Mouse (Mus musculus): Measurements from ENCODE around the gene Atg10. TPM values are rescaled to one million over a fixed set of nuclear protein-coding genes. Genes with fewer than 3 reads are reported as not detected.

The Atg10 gene
- polyA plus RNA-seq, 1 experiment from 2014 or later, result 4.1 TPM

DNA sequence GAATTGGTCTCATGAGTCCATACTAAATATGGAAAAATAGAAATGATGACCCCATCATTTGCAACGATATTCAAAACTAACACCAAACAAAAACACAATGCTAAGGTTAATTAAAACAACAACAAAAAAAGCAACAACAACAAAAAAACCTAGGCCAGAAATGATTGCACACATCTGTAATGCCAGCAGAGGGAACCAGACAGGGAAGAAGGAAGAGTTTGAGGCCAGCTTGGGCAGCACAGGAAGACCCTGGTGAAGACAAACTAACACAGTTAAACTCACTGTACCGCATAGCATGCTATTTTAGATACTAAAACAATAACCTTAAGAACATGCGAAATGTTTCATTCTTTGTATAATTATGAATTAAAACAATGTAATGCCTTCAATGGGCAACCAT, 121.5 kb downstream of the Atg10 start:
- Histone ChIP-seq H3K4me1 (replicated peaks) (no peaks in the 10 kb centered on the region), H3K4me2 (no peak overlapping the region), H3K27ac (no peak overlapping the region), H3K9ac (no peak overlapping the region), H3K4me3 (replicated peaks) (no peak overlapping the region), H3K36me3 (no peaks in the 10 kb centered on the region), H3K9me3 (replicated peaks) (no peaks in the 10 kb centered on the region), H3K27me3 (no peaks in the 10 kb centered on the region)
- DNase-seq (no peak), ATAC-seq (ENCODE audit: low read depth) (no peak)
- 56% methylated on average over 3 of the region's 3 CpGs for WGBS (ENCODE audit: insufficient replicate concordance)

- ATAC-seq (ENCODE audit: low read depth) (no peak), DNase-seq (no peak)
- Histone ChIP-seq H3K27ac (no peak overlapping the region), H3K9me3 (replicated peaks) (no peaks in the 10 kb centered on the region), H3K4me1 (replicated peaks) (no peaks in the 10 kb centered on the region), H3K36me3 (no peaks in the 10 kb centered on the region), H3K9ac (no peak overlapping the region), H3K4me2 (no peak overlapping the region), H3K4me3 (replicated peaks) (no peak overlapping the region), H3K27me3 (no peaks in the 10 kb centered on the region)
- 66% methylated on average over 5 of the region's 5 CpGs for WGBS (ENCODE audit: insufficient replicate concordance)
Measured at GRCm38 (mm10) chr13:91100417-91100816, 123.4 kb downstream of the Atg10 start.

DNA sequence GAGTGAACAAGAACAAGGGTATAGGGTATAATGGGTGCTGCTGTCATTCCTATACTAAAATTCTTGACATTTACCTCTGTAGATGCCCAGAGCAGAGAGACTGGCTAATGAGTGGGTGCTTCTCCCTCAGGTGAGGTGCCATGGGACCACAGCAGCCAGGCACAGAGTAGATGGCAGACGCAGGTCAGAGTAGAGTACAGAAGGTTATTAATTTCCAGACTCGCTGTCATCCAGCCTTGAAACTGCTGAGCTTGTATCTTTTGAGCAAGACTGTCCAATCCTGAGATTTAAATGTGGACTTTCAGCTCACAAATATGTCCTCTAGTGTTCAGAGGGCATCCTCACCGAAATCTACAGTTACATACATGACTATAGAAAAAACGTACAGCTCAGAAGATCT, 128.9 kb downstream of the Atg10 start:
- ATAC-seq (ENCODE audit: low read depth) (no peak), DNase-seq (no peak)
- WGBS (ENCODE audit: insufficient replicate concordance), result 77% methylated on average over 4 of the region's 4 CpGs
- Histone ChIP-seq H3K4me3 (replicated peaks) (no peak overlapping the region), H3K36me3 (no peaks in the 10 kb centered on the region), H3K9me3 (replicated peaks) (no peaks in the 10 kb centered on the region), H3K4me2 (no peak overlapping the region), H3K27me3 (no peaks in the 10 kb centered on the region), H3K27ac (no peak overlapping the region), H3K4me1 (replicated peaks) (peaks cover 5% of the 10 kb centered on the region; the same call in 1 of the 2 replicates), H3K9ac (no peak overlapping the region)

GRCm38 (mm10) chr13:91094196-91094595, 129.6 kb downstream of the Atg10 start:
- 38% methylated on average over 7 of the region's 7 CpGs for WGBS (ENCODE audit: insufficient replicate concordance)
- Histone ChIP-seq H3K4me2 (no peak overlapping the region), H3K9ac (no peak overlapping the region), H3K27me3 (no peaks in the 10 kb centered on the region), H3K4me1 (replicated peaks) (peaks cover 5% of the 10 kb centered on the region; the same call in 1 of the 2 replicates), H3K9me3 (replicated peaks) (no peaks in the 10 kb centered on the region), H3K4me3 (replicated peaks) (no peak overlapping the region), H3K36me3 (no peaks in the 10 kb centered on the region), H3K27ac (no peak overlapping the region)
- DNase-seq (no peak), ATAC-seq (ENCODE audit: low read depth) (no peak; the same call in 1 of the 2 replicates)

DNA sequence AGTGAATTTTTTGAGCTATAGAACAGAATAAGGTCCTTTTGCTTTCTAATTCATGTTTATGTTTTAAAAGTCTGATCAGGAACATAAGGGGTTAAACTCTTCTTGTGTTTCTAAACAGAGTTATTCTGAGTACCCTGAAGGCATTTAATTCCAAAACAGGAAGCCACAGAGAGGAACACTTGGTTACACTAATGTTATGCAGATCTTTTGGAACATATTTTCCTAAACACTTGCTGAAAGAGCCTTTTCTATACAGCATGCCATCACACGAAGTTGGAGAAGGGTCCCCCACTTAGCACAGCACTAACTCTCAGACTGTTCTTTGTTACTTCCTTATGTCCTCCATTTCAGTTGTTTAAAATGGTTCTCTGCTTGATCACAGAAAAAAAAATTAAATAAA, 130.2 kb downstream of the Atg10 start:
- Histone ChIP-seq H3K9me3 (replicated peaks) (no peaks in the 10 kb centered on the region), H3K36me3 (no peaks in the 10 kb centered on the region), H3K27me3 (no peaks in the 10 kb centered on the region), H3K4me1 (replicated peaks) (peaks cover 5% of the 10 kb centered on the region; the same call in 1 of the 2 replicates), H3K4me3 (replicated peaks) (no peak overlapping the region), H3K27ac (no peak overlapping the region), H3K9ac (no peak overlapping the region), H3K4me2 (no peak overlapping the region)
- WGBS (ENCODE audit: insufficient replicate concordance), result 18% methylated on average over 1 of the region's 1 CpGs
- DNase-seq (no peak), ATAC-seq (ENCODE audit: low read depth) (no peak)

DNA sequence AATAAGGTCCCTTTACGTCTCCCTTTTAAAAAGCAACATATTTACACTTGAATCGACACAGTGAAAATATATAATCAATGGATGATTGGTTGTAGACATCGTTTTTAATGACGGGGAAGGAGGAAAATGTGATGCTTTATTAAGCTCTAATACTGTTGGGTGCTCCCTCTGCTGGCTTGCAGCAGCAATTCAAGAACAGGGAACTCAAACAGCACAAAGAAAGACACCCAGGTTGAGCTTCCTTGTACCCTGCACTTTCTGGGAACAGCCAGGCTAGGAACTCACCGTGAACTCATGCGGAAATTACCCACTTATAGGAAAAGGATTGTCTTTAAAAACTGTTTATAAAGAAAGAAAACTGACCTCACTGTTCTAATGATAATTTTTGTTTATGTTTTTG, 130.6 kb downstream of the Atg10 start:
- Histone ChIP-seq H3K27ac (no peak overlapping the region), H3K9me3 (replicated peaks) (no peaks in the 10 kb centered on the region), H3K9ac (no peak overlapping the region), H3K4me1 (replicated peaks) (peaks cover 5% of the 10 kb centered on the region; the same call in 1 of the 2 replicates), H3K4me3 (replicated peaks) (no peak overlapping the region), H3K27me3 (no peaks in the 10 kb centered on the region), H3K4me2 (no peak overlapping the region), H3K36me3 (no peaks in the 10 kb centered on the region)
- DNase-seq (no peak), ATAC-seq (ENCODE audit: low read depth) (no peak)
- WGBS (ENCODE audit: insufficient replicate concordance), result 16% methylated on average over 6 of the region's 6 CpGs

- no peak for DNase-seq
- no peak overlapping the region for H3K9ac ChIP-seq
- H3K27me3 ChIP-seq, result no peaks in the 10 kb centered on the region
- no peak for ATAC-seq (ENCODE audit: low read depth)
- no peak overlapping the region for H3K4me3 ChIP-seq (replicated peaks)
- no peak overlapping the region for H3K4me2 ChIP-seq
- 24% methylated on average over 2 of the region's 2 CpGs for WGBS (ENCODE audit: insufficient replicate concordance)
- no peaks in the 10 kb centered on the region for H3K9me3 ChIP-seq (replicated peaks)
- H3K36me3 ChIP-seq, result no peaks in the 10 kb centered on the region
- no peak overlapping the region for H3K27ac ChIP-seq
- peaks cover 5% of the 10 kb centered on the region; the same call in 1 of the 2 replicates for H3K4me1 ChIP-seq (replicated peaks)
Measured at GRCm38 (mm10) chr13:91091731-91092190, 132.0 kb downstream of the Atg10 start.

DNA sequence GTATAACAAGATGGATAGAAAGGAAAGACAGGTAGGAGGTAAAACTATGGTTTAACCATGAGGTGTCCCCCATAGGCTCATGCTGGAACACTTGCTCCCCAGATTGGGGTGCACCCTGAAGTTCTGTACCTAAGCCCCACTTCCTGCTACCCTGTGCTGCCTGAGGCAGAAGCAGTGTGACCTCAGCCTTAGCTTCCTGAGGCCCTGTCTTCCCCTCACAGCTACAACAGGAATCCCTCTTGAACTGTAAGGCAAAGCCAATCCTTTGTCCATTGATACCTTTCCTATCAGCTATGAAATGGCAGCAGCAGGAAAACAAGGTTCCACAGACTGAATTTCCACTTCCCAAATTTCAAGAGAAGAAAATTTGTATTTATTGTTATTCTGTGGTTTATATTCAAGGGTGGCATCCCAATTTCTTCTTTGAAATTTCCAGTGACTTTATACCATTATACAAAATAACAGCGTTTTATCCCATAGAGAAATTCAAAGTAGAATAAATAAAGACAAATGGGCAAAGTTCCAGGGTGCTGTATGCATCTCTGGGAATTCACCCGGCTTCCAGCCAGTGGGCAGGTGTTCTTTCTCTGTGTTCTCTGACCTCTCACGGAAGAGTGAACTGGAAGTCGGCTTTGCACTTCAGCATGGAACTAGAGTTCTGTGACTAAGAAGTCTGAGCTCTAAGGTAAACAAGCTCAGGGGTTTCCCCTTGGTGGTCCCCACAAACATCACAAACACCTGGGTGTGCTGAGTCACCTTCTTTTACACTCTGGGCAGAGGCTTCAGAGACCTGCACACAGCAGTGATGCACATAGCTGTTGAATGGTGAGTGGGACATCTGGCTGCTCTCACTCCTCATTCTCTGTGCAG, 132.7 kb downstream of the Atg10 start:
- WGBS (ENCODE audit: insufficient replicate concordance), result 50% methylated on average over 4 of the region's 4 CpGs
- no peak overlapping the region for H3K4me3 ChIP-seq (replicated peaks)
- no peak for ATAC-seq (ENCODE audit: low read depth)
- H3K27me3 ChIP-seq, result no peaks in the 10 kb centered on the region
- no peak overlapping the region for H3K27ac ChIP-seq
- DNase-seq, result no peak
- no peaks in the 10 kb centered on the region for H3K9me3 ChIP-seq (replicated peaks)
- no peaks in the 10 kb centered on the region for H3K36me3 ChIP-seq
- peaks cover 5% of the 10 kb centered on the region; the same call in 1 of the 2 replicates for H3K4me1 ChIP-seq (replicated peaks)
- no peak overlapping the region for H3K4me2 ChIP-seq
- no peak overlapping the region for H3K9ac ChIP-seq

DNA sequence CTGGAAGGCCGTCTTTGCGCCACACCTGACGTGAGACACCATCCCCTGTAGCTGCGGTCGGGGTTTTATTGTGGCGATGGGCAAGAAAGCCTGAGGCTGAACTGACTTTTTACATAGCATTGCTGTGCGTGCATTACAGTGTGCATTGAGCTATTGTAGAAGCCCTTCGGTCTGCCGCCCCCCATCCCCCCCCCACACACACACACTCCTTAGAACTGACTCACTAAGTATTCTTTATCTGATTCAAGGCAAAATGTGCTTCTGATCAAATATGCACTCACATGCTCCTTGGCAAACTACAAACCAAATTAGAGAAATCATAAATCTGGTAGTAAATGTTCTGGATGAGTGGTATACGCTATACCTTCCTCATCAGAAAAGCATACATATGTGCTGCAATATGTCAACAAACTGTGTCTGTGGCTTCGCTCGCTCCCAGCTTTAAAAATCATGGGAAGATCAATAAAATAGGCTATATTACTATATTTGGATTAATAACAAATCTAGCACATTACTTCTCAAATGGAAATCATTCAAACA, 137.3 kb downstream of the Atg10 start:
- DNase-seq, result no peak
- no peaks in the 10 kb centered on the region for H3K27me3 ChIP-seq
- WGBS (ENCODE audit: insufficient replicate concordance), result 81% methylated on average over 12 of the region's 12 CpGs
- H3K27ac ChIP-seq, result no peak overlapping the region
- H3K4me2 ChIP-seq, result no peak overlapping the region
- ATAC-seq (ENCODE audit: low read depth), result no peak
- H3K36me3 ChIP-seq, result no peaks in the 10 kb centered on the region
- H3K4me1 ChIP-seq (replicated peaks), result peaks cover 2% of the 10 kb centered on the region; the same call in 1 of the 2 replicates
- H3K4me3 ChIP-seq (replicated peaks), result no peak overlapping the region
- no peak overlapping the region for H3K9ac ChIP-seq
- H3K9me3 ChIP-seq (replicated peaks), result no peaks in the 10 kb centered on the region

DNA sequence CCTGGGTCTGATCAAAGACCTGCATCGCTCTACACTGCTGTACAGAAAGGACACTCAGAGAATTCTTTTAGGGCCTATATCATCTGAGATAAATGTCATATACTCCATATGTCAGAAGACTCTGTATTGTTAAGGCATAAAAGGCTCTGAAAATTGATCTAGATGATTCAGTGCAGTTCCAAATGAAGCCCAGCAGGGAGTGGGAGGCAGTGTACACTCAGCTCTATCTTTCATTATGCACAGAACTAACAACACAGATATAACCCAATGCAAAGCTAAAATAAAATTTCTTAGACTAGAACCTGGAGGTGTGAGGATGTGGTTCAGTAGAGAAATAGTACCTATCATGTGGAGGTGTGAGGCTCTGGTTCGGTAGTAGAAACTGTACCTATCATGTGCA, 151.4 kb downstream of the Atg10 start:
- Histone ChIP-seq H3K27ac (no peak overlapping the region), H3K4me2 (no peak overlapping the region), H3K27me3 (no peaks in the 10 kb centered on the region), H3K9me3 (replicated peaks) (no peaks in the 10 kb centered on the region), H3K9ac (no peak overlapping the region), H3K36me3 (no peaks in the 10 kb centered on the region), H3K4me1 (replicated peaks) (no peaks in the 10 kb centered on the region), H3K4me3 (replicated peaks) (no peak overlapping the region)
- 76% methylated on average over 2 of the region's 2 CpGs for WGBS (ENCODE audit: insufficient replicate concordance)
- ATAC-seq (ENCODE audit: low read depth) (no peak), DNase-seq (no peak)

GRCm38 (mm10) chr13:91060871-91061270, 162.9 kb downstream of the Atg10 start:
- Histone ChIP-seq H3K27ac (no peak overlapping the region), H3K27me3 (no peaks in the 10 kb centered on the region), H3K4me1 (replicated peaks) (no peaks in the 10 kb centered on the region), H3K9ac (no peak overlapping the region), H3K9me3 (replicated peaks) (no peaks in the 10 kb centered on the region), H3K4me3 (replicated peaks) (no peak overlapping the region), H3K4me2 (no peak overlapping the region), H3K36me3 (no peaks in the 10 kb centered on the region)
- 76% methylated on average over 5 of the region's 5 CpGs for WGBS (ENCODE audit: insufficient replicate concordance)
- DNase-seq (no peak), ATAC-seq (ENCODE audit: low read depth) (no peak)

- 71% methylated on average over 4 of the region's 4 CpGs for WGBS (ENCODE audit: insufficient replicate concordance)
Measured at GRCm38 (mm10) chr13:91048171-91048570, 175.6 kb downstream of the Atg10 start.

More at GRCm38 (mm10) chr13:91048171-91048570, 175.6 kb downstream of the Atg10 start:
- no peak for DNase-seq
- Histone ChIP-seq H3K9ac (no peak overlapping the region), H3K36me3 (no peaks in the 10 kb centered on the region), H3K4me3 (replicated peaks) (no peak overlapping the region), H3K9me3 (replicated peaks) (no peaks in the 10 kb centered on the region), H3K4me1 (replicated peaks) (no peaks in the 10 kb centered on the region), H3K27me3 (no peaks in the 10 kb centered on the region), H3K4me2 (no peak overlapping the region), H3K27ac (no peak overlapping the region)
- no peak for ATAC-seq (ENCODE audit: low read depth)

All from liver, embryonic 13.5 days (tissue).